Mouse (Mus musculus): Measurements from ENCODE around the gene Gm21060. TPM values are rescaled to one million over a fixed set of nuclear protein-coding genes. Genes with fewer than 3 reads are reported as not detected.

Gm21060 gene
- total RNA-seq, 2 experiments from 2014 or later, result not detected

Other genes starting within 250 kb of the Gm21060 start
- gene Zfp950, start 156.2 kb downstream of the Gm21060 start, total RNA-seq (2021), result 10 to 100 TPM; 11.5 to 14.0 TPM
- under 1 TPM in 1 of 2 experiments, not detected in 1; 0.17 TPM for gene Gm7102, start 120.8 kb downstream of the Gm21060 start, total RNA-seq (2021)
- not detected for gene Gm6020, start 113.2 kb downstream of the Gm21060 start, total RNA-seq (2021)
- gene Csf2ra, start 68.6 kb downstream of the Gm21060 start, total RNA-seq (2021), result 1 to 10 TPM; 5.8 to 5.9 TPM

Data from heart, adult 18-20 months (tissue).